Mouse (Mus musculus) embryonic facial prominence, embryonic 12.5 days (tissue): ENCODE results near the gene Rcbtb1. TPM values are rescaled to one million over a fixed set of nuclear protein-coding genes. Genes with fewer than 3 reads are reported as not detected.

Experiments used
- polyA plus RNA-seq: library from polyadenylated mRNA; unstranded; fragments of >200 nt; fragmentation: Nextera tagmentation; extraction: Ambion mirVana; gene quantifications from 2 replicates; pipeline ENCODE4 v1.2.1, GENCODE M21; 2016

Gene Rcbtb1
- polyA plus RNA-seq, 1 experiment from 2014 or later = 116 TPM

Other genes with a start within 250 kb of the Rcbtb1 start
- gene 1700129C05Rik, start 58.3 kb upstream of the Rcbtb1 start, polyA plus RNA-seq = not detected in 2 replicates
- not detected in 2 replicates for gene Gm5142, start 22.5 kb upstream of the Rcbtb1 start, polyA plus RNA-seq
- not detected in 2 replicates for gene Gm6904, start 59.0 kb downstream of the Rcbtb1 start, polyA plus RNA-seq
- 0.32 TPM in 1 of 2 replicates, not detected in the other for gene Phf11a, start 96.3 kb downstream of the Rcbtb1 start, polyA plus RNA-seq
- gene Phf11b, start 140.1 kb downstream of the Rcbtb1 start, polyA plus RNA-seq = 0.59 TPM in 1 of 2 replicates, not detected in the other
- gene Phf11d, start 164.3 kb downstream of the Rcbtb1 start, polyA plus RNA-seq = 0.29 and 0.51 TPM in 2 replicates
- 0.57 and 0.75 TPM in 2 replicates for gene Phf11c, start 194.2 kb downstream of the Rcbtb1 start, polyA plus RNA-seq
- gene Setdb2, start 239.7 kb downstream of the Rcbtb1 start, polyA plus RNA-seq = 12.5 and 12.7 TPM in 2 replicates
- gene Cab39l, start 239.8 kb downstream of the Rcbtb1 start, polyA plus RNA-seq = 40.1 and 40.7 TPM in 2 replicates